Mouse (Mus musculus) olfactory bulb, adult 2 months (tissue): ENCODE data around the gene Spock2.

Experiments used
- CTCF ChIP-seq: fragments of 200-500 bp; IDR thresholded peaks from 2 replicates; pipeline ENCODE4 v1.5.1; 2012; ENCODE audit warnings: low read depth, mild to moderate bottlenecking, low read length, moderate library complexity; ENCODE audit not compliant: insufficient read depth
- POLR2A ChIP-seq: fragments of 200-500 bp; IDR thresholded peaks from 2 replicates; pipeline ENCODE4 v1.6.1; 2012; ENCODE audit warnings: mild to moderate bottlenecking, low read depth, low read length, moderate library complexity; ENCODE audit not compliant: insufficient read depth

DNA sequence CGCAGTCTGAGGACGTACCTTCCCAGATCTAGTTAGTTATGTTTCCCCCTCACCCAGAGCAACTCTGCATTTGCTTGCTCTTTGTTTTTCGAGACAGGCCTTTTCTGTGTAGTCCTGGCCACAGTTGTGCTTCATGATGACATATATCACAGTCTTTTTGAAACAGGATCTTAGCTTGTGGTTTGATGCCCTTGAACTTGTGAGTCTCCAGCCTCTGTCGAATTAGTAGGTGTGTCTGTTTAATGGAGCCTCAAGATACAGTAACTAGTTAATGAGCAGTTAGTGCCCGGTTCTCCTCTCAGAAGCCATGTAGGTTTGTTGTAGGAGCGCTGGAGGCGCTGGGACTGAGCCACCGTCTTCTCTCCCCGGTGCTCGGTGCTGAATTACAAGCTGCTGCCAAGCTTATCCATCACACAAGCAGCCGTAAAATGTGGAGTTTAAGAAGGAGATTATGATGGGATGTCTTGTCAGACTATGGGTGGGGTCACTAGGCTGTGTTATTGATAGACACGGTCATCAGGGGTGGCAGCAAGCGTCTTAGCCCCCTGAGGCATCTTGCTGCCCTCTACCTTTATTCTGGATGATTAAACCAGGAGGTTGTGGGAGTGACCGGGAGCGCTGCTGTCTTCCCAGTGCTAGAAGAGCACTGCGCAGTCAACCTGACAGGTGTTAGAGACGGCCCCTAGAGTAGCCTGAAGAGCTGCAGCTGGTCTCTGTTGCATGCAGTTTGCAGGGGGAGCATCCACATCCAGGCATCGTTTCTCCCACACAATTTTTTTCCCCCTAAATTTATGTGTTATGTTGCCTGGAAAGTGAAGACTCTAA is 28.1 kb upstream of the Spock2 start:
- TF ChIP-seq CTCF (no peak), POLR2A (no peak)
